Mouse (Mus musculus) ES-Bruce4 (cell line): Measurements from ENCODE around the gene Uhrf1bp1. TPM values are rescaled to one million over a fixed set of nuclear protein-coding genes. Genes with fewer than 3 reads are reported as not detected.

Experiments used
- H3K27ac ChIP-seq: 2 replicates; pipeline ENCODE4 v1.5.1; 2012; ENCODE audit warnings: low read length, inconsistent platforms; ENCODE audit not compliant: insufficient read depth
- H3K27me3 ChIP-seq: 2 replicates; pipeline ENCODE4 v1.6.1; 2012; ENCODE audit warnings: mild to moderate bottlenecking, low read length, inconsistent platforms; ENCODE audit not compliant: control insufficient read depth, poor library complexity, insufficient read depth, severe bottlenecking
- H3K36me3 ChIP-seq: 2 replicates; pipeline ENCODE4 v1.6.1; 2012; ENCODE audit warnings: inconsistent platforms, mild to moderate bottlenecking, low read length, moderate library complexity; ENCODE audit not compliant: control insufficient read depth, poor library complexity, insufficient read depth, severe bottlenecking
- H3K4me1 ChIP-seq: one replicate; pipeline ENCODE4 v1.8.1; 2011; ENCODE audit warnings: low read length; ENCODE audit not compliant: control insufficient read depth, insufficient read depth
- H3K4me3 ChIP-seq: 2 replicates; pipeline ENCODE4 v1.5.1; 2011; ENCODE audit warnings: low read depth, mild to moderate bottlenecking, low read length
- H3K9ac ChIP-seq: 2 replicates; pipeline ENCODE4 v1.6.1; 2012; ENCODE audit warnings: low read depth, mild to moderate bottlenecking, inconsistent platforms; ENCODE audit not compliant: poor library complexity, severe bottlenecking
- H3K9me3 ChIP-seq: replicated peaks from 2 replicates; pipeline ENCODE4 v1.6.1; 2012; ENCODE audit warnings: mild to moderate bottlenecking, low read length, inconsistent platforms; ENCODE audit not compliant: control insufficient read depth, poor library complexity, insufficient read depth, severe bottlenecking
- CTCF ChIP-seq: IDR thresholded peaks from one replicate; pipeline ENCODE4 v1.8.1; 2011; ENCODE audit warnings: low read depth, low read length
- EP300 ChIP-seq: IDR thresholded peaks from 2 replicates; pipeline ENCODE4 v1.6.1; 2011; ENCODE audit warnings: low read depth, low read length; ENCODE audit not compliant: insufficient read depth
- POLR2A ChIP-seq: IDR thresholded peaks from one replicate; pipeline ENCODE4 v1.8.1; 2011; ENCODE audit warnings: low read length; ENCODE audit not compliant: insufficient read depth
- polyA plus RNA-seq: library from polyadenylated mRNA; stranded (reverse); fragments of >200 nt; gene quantifications from 2 replicates; pipeline ENCODE4 v1.2.4, GENCODE M21; 2011; ENCODE audit warnings: low read depth; ENCODE audit not compliant: missing spikeins, insufficient read depth, insufficient read length

Gene Uhrf1bp1
- polyA plus RNA-seq, 1 experiment = 22.3 TPM

DNA sequence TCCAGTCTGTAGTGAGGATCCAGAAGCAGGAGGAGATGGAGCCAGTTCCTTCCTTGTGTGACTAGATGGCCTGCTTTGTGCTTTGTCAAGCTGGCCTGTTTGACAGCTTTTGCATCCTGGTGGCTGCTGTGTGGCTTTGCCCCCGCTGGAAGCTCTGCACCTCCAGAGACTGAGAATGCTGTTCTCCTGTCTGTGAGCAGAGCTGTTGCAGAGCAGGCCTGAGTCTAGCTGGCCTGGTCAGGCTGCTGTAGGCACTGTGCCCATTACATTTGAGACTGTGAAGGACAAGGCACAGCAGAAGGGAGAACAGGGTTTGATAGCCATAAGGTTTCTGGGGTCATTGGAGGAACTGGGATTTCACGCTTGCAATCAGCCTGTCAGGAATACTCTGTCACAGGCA lies 85.5 kb downstream of the Uhrf1bp1 start:
- peaks cover 8% of the 10 kb centered on the region for H3K4me1 ChIP-seq

DNA sequence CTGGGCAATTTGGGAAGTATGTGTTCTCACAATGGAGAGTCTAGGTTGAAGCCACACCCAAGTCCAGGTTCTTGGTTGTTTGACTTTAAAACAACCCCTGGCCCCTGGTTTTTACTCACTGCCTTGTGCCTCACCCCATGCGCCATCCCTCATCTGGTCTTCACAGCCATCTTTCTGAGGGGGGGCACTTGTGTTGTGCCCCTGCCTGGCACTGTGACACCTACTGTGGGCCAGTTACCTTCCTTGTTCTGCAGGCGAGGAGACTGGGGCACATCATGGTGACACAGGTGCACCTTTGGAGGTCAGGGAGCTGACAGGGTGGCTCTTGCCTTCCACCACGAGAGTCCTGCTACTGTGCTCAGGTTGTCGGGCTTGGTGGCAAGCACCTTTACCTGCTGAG lies 85.9 kb downstream of the Uhrf1bp1 start:
- H3K27ac ChIP-seq = no peak overlapping the region
- no peaks in the 10 kb centered on the region for H3K9me3 ChIP-seq
- no peaks in the 10 kb centered on the region for H3K27me3 ChIP-seq
- no peak overlapping the region for H3K9ac ChIP-seq
- H3K4me3 ChIP-seq = no peak overlapping the region
- TF ChIP-seq EP300 (no peak), POLR2A (no peak), CTCF (no peak)
- H3K4me1 ChIP-seq = peaks cover 8% of the 10 kb centered on the region
- no peaks in the 10 kb centered on the region for H3K36me3 ChIP-seq

More for the DNA sequence above, 85.5 kb downstream of the Uhrf1bp1 start:
- Histone ChIP-seq H3K9ac (no peak overlapping the region), H3K27me3 (no peaks in the 10 kb centered on the region), H3K9me3 (no peaks in the 10 kb centered on the region), H3K27ac (no peak overlapping the region), H3K4me3 (no peak overlapping the region), H3K36me3 (no peaks in the 10 kb centered on the region)
- TF ChIP-seq POLR2A (no peak), CTCF (no peak), EP300 (no peak)

DNA sequence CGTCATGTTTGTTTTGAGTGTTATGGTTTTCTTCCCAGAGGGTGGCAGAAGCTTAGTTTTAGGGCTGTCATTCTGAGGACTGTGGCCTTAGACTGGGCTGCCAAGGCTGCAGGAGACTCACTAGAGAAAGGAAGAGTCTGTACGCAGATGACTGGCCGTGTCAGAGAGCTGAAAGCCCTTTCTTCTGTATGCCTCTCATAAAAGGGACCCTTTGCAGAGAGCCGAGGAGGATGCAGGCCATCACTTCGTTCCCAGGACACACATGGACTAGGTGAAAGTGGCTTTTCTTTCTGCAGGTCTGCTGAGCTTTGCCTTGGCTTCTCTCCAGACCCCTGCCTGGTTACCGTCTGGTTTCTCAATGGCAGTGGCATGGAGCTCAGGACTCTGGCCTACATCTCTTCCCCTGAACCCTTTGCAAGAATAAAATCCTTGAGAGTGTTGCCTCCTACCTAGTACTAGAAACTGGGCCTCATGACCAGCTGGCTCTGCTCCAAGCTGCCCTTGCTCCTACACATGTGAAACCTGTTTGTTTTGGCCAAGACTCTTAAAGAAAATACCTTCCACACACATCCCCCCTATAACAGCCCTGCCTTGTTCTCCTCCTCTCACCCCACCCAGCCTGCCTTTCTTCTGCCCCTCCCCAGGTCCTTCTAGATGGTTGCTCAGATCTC lies 89.4 kb downstream of the Uhrf1bp1 start:
- Histone ChIP-seq H3K4me3 (no peak overlapping the region), H3K36me3 (no peaks in the 10 kb centered on the region), H3K27me3 (no peaks in the 10 kb centered on the region), H3K9ac (no peak overlapping the region), H3K4me1 (peaks cover 6% of the 10 kb centered on the region), H3K27ac (no peak overlapping the region), H3K9me3 (no peaks in the 10 kb centered on the region)
- no peak for TF ChIP-seq CTCF
- TF ChIP-seq EP300 = no peak
- no peak for TF ChIP-seq POLR2A

DNA sequence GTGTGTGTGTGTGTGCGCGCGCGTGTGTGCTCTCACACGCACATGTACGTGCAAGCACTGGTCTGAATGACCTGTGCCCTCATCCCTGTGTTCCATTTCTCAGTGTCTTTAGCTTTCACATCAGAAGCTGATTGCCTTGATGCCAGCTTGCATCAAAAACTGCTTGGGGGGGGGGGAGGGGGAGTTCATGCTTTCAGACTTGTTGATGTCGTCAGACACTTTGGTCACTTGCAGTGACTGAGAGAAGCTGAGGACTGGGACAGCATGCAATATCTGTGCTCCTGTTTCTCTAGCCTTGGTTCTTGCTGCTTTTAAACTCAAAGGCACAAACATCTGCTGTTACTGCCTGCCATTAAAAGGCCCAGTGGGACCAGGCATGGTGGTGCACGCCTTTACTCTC lies 90.1 kb downstream of the Uhrf1bp1 start:
- no peaks in the 10 kb centered on the region for H3K36me3 ChIP-seq
- H3K27me3 ChIP-seq = no peaks in the 10 kb centered on the region
- peaks cover 3% of the 10 kb centered on the region for H3K4me1 ChIP-seq
- no peak overlapping the region for H3K27ac ChIP-seq
- H3K9ac ChIP-seq = no peak overlapping the region
- TF ChIP-seq EP300 (no peak), POLR2A (no peak), CTCF (no peak)
- no peak overlapping the region for H3K4me3 ChIP-seq
- no peaks in the 10 kb centered on the region for H3K9me3 ChIP-seq

GRCm38 (mm10) chr17:27947155-27947554 lies 90.9 kb downstream of the Uhrf1bp1 start:
- no peak for TF ChIP-seq EP300
- no peak for TF ChIP-seq CTCF
- no peak for TF ChIP-seq POLR2A
- Histone ChIP-seq H3K27me3 (no peaks in the 10 kb centered on the region), H3K4me1 (no peaks in the 10 kb centered on the region), H3K36me3 (no peaks in the 10 kb centered on the region), H3K4me3 (no peak overlapping the region), H3K9me3 (no peaks in the 10 kb centered on the region), H3K27ac (no peak overlapping the region), H3K9ac (no peak overlapping the region)

Other genes with a start within 250 kb of the Uhrf1bp1 start
- gene Nudt3, start 232.9 kb upstream of the Uhrf1bp1 start, polyA plus RNA-seq = 67.3 and 68.8 TPM in 2 replicates
- not detected in 2 replicates for gene RPS10-NUDT3, start 221.2 kb upstream of the Uhrf1bp1 start, polyA plus RNA-seq
- gene Rps10, start 219.8 kb upstream of the Uhrf1bp1 start, polyA plus RNA-seq = 2,622 and 2,876 TPM in 2 replicates
- 16.0 and 16.8 TPM in 2 replicates for gene Pacsin1, start 200.9 kb upstream of the Uhrf1bp1 start, polyA plus RNA-seq
- gene Spdef, start 127.5 kb upstream of the Uhrf1bp1 start, polyA plus RNA-seq = 1.2 and 1.4 TPM in 2 replicates
- 90.6 and 95.0 TPM in 2 replicates for gene D17Wsu92e, start 35.8 kb upstream of the Uhrf1bp1 start, polyA plus RNA-seq
- 266 and 268 TPM in 2 replicates for gene Snrpc, start 18.3 kb upstream of the Uhrf1bp1 start, polyA plus RNA-seq
- gene Anks1, start 52.9 kb downstream of the Uhrf1bp1 start, polyA plus RNA-seq = 20.9 and 23.7 TPM in 2 replicates
- gene Taf11, start 53.4 kb downstream of the Uhrf1bp1 start, polyA plus RNA-seq = 37.5 and 40.6 TPM in 2 replicates
- 11.6 and 18.9 TPM in 2 replicates for gene Tcp11, start 224.2 kb downstream of the Uhrf1bp1 start, polyA plus RNA-seq